Mouse (Mus musculus): Measurements from ENCODE around the gene Anapc2. TPM values are rescaled to one million over a fixed set of nuclear protein-coding genes. Genes with fewer than 3 reads are reported as not detected.

Gene Anapc2
- polyA plus RNA-seq, 1 experiment, result 2.1 TPM

DNA sequence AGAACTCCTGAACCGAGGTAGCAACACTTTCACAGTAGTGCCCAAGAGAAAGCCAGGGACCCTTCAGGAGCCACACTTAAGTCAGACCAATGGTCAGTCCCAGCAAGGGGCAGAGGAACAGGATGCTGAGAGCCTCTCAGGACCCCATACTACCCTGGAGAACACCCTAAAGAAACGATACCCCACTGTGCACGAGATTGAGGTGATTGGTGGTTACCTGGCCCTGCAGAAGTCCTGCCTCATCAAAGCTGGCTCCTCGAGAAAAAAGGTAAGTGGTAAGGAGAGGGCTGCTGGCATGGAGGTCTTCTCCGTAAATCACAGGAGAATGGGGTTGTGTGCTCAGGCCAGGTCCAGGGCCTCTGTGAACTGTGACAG is 8.0 kb upstream of the Anapc2 start:
- H3K4me1 ChIP-seq (ENCODE audit: control insufficient read depth), result peaks cover 77% of the 10 kb centered on the region
- H3K9me3 ChIP-seq (ENCODE audit: control insufficient read depth, low read length), result no peaks in the 10 kb centered on the region

DNA sequence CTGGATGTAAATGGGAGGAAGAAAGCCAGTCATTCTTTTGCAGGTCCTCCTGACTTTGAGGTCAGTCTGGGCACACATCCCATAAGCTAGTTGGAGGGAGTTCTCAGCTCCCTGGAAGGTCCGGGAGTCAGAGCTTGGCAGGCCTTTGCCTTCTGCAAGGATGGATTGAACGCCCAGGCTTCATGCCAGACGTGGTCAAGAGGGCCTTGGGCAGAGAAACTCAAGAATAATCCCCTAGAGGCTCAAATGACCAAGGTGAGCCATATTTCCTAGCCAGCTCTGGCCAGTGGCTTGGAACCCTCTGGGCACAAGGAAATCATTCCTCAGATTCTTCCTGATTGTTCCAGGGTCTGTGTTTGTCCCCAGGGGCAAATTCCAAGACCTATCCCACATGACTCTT is 7.4 kb upstream of the Anapc2 start:
- no peak overlapping the region for H3K4me3 ChIP-seq (replicated peaks)
- H3K4me1 ChIP-seq (ENCODE audit: control insufficient read depth), result peaks cover 80% of the 10 kb centered on the region
- H3K36me3 ChIP-seq (ENCODE audit: control insufficient read depth), result peaks cover 32% of the 10 kb centered on the region
- no peaks in the 10 kb centered on the region for H3K27me3 ChIP-seq (ENCODE audit: control insufficient read depth)
- no peak for TF ChIP-seq GATA1 (IDR thresholded peaks at IDR 0.05; ENCODE audit: low read length)
- no peak for TF ChIP-seq TAL1 (IDR thresholded peaks at IDR 0.05; ENCODE audit: low read length)
- no peaks in the 10 kb centered on the region for H3K9me3 ChIP-seq (ENCODE audit: control insufficient read depth, low read length)

More for the DNA sequence above, 8.0 kb upstream of the Anapc2 start:
- Histone ChIP-seq H3K27me3 (ENCODE audit: control insufficient read depth) (no peaks in the 10 kb centered on the region), H3K4me3 (replicated peaks) (peak overlapping the region; percentile 90), H3K36me3 (ENCODE audit: control insufficient read depth) (peaks cover 26% of the 10 kb centered on the region)
- TF ChIP-seq TAL1 (IDR thresholded peaks at IDR 0.05; ENCODE audit: low read length) (no peak), GATA1 (IDR thresholded peaks at IDR 0.05; ENCODE audit: low read length) (no peak)

DNA sequence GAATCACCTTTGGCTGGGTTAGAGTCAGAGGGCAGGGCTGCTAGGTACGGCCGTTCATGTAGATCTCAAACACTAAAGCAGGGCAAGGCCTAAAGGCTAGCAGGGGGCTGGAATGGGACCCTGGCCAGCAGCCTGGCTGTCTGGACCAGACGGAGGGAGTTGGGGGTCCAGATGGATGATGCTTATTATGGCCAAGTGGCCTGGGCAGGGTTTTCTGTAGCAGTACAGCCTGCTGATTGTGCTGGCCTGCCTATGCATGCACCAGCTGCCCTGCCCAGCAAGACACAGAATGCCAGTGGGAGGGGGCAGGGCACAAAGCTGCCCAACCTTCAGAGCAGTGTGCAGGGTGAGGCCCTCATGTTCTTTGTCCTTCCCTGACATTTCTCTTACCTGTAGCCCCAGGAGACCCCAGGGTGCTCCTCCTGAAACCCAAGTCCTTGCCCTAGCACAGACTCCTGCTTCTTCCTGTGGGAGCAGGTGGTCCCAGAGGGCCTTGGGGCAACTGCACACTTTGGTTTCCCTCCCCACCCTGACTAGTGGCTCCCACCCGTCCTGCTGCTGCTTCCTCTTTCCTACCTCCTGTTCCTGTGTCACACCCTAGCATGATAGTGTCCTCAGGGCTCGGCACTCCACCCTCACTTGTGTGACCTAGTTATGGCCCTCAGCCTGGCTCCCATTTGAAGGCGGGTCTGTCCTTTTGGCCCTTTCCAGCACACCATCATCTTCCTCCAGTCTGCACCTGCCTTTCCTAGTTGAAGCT is 6.2 kb upstream of the Anapc2 start:
- peaks cover 44% of the 10 kb centered on the region for H3K36me3 ChIP-seq (ENCODE audit: control insufficient read depth)

DNA sequence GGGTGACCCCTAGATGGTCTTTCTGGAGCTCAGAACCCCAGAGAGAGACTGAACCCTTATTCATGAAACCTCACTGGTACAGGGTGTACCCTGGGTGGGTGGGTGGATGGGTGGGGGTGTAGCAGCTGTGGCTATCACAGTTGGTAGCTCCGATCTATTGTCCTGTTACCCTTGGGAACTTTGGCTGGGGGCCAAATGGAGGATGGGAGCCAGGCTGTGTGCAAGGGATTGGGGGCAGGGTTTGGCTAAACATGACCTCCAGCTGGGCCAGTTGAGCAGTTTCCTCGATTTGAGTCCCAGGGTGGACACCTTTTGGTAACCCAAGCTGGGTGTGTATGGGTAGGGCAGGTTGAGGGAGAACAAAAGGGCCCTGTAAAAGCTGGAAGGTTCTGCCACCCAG is 5.6 kb upstream of the Anapc2 start:
- Histone ChIP-seq H3K36me3 (ENCODE audit: control insufficient read depth) (peaks cover 51% of the 10 kb centered on the region), H3K4me1 (ENCODE audit: control insufficient read depth) (peaks cover 93% of the 10 kb centered on the region), H3K9me3 (ENCODE audit: control insufficient read depth, low read length) (no peaks in the 10 kb centered on the region), H3K4me3 (replicated peaks) (peak overlapping the region; percentile 12), H3K27me3 (ENCODE audit: control insufficient read depth) (no peaks in the 10 kb centered on the region)
- no peak for TF ChIP-seq TAL1 (IDR thresholded peaks at IDR 0.05; ENCODE audit: low read length)
- no peak for TF ChIP-seq GATA1 (IDR thresholded peaks at IDR 0.05; ENCODE audit: low read length)

More for the DNA sequence above, 6.2 kb upstream of the Anapc2 start:
- Histone ChIP-seq H3K27me3 (ENCODE audit: control insufficient read depth) (no peaks in the 10 kb centered on the region), H3K9me3 (ENCODE audit: control insufficient read depth, low read length) (no peaks in the 10 kb centered on the region), H3K4me3 (replicated peaks) (peak overlapping the region; percentile 12), H3K4me1 (ENCODE audit: control insufficient read depth) (peaks cover 92% of the 10 kb centered on the region)
- no peak for TF ChIP-seq GATA1 (IDR thresholded peaks at IDR 0.05; ENCODE audit: low read length)

DNA sequence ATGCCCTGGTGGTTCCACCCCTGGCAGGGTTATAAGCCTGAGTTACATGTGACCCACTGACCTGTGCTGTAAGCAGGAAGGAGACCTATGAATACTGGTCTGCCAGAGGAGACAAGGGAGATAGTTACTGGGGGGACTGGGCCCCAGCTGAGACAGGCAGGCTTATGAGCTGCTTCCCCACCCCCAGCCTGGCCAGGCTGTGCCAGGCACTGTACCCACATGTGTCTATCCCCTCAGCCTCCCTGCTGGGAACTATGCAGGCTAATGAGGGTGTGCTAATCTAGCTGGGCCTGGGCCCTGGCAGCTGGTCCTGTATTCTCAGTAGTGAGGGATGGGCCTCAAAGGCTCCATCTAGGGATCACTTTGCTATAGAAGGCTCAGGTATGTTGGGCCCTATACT is 5.0 kb upstream of the Anapc2 start:
- Histone ChIP-seq H3K27me3 (ENCODE audit: control insufficient read depth) (no peaks in the 10 kb centered on the region), H3K4me3 (replicated peaks) (peak overlapping the region; percentile 7), H3K4me1 (ENCODE audit: control insufficient read depth) (peaks cover 89% of the 10 kb centered on the region), H3K36me3 (ENCODE audit: control insufficient read depth) (peaks cover 52% of the 10 kb centered on the region), H3K9me3 (ENCODE audit: control insufficient read depth, low read length) (no peaks in the 10 kb centered on the region)
- TF ChIP-seq GATA1 (IDR thresholded peaks at IDR 0.05; ENCODE audit: low read length), result no peak
- TF ChIP-seq TAL1 (IDR thresholded peaks at IDR 0.05; ENCODE audit: low read length), result no peak

DNA sequence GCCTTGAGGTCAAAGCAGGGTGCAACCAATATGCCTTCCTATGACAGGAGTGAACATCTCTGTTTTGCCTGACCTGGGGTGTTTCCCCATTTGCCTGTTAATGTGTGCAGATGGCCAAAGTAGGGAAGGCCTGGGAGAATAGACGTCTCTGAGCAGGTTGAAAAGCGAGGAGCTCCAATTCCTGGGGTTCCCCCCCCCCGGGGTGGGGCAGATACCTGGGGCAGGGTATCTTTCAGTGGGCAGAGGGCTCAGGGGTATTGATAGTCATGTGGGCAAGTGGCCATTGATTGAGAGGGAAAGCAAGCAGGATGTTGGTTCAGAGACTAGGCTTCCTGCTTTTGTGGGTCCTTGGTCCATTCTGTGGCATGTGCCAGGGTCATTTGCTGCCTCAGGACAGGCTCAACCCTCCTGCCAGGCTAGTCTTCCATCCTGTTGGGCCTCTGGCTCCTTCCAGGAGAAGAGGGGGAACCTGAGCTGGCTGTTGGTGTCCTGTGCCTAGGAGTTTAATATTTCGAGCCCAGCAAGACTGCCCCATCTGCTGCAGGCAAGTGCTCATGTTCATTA is 4.5 kb upstream of the Anapc2 start:
- no peaks in the 10 kb centered on the region for H3K27me3 ChIP-seq (ENCODE audit: control insufficient read depth)
- peaks cover 52% of the 10 kb centered on the region for H3K36me3 ChIP-seq (ENCODE audit: control insufficient read depth)
- H3K4me3 ChIP-seq (replicated peaks), result no peak overlapping the region
- no peak for TF ChIP-seq TAL1 (IDR thresholded peaks at IDR 0.05; ENCODE audit: low read length)
- no peak for TF ChIP-seq GATA1 (IDR thresholded peaks at IDR 0.05; ENCODE audit: low read length)
- peaks cover 89% of the 10 kb centered on the region for H3K4me1 ChIP-seq (ENCODE audit: control insufficient read depth)
- no peaks in the 10 kb centered on the region for H3K9me3 ChIP-seq (ENCODE audit: control insufficient read depth, low read length)

DNA sequence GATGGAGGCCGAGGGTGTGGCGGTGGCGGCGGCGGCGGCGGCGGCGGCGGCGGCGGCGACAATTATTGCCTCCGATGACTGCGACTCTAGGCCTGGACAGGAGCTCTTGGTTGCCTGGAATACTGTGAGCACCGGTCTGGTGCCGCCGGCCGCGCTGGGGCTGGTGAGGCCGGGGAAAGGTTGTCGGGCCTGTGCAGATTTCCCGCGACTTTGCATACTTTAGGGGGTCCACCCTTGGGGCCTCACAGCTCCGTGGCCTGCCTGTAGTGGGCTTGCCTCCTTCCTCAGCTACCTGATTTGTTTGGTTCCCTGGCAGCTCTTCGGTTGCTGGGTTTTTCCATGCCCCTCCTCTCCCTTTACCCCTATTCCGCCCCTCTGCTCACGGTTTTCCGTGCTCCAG is 237 bp downstream of the Anapc2 start:
- Histone ChIP-seq H3K4me3 (replicated peaks) (peak overlapping the region; percentile 84), H3K36me3 (ENCODE audit: control insufficient read depth) (peaks cover 86% of the 10 kb centered on the region), H3K4me1 (ENCODE audit: control insufficient read depth) (peaks cover 58% of the 10 kb centered on the region), H3K9me3 (ENCODE audit: control insufficient read depth, low read length) (no peaks in the 10 kb centered on the region), H3K27me3 (ENCODE audit: control insufficient read depth) (no peaks in the 10 kb centered on the region)
- TF ChIP-seq GATA1 (IDR thresholded peaks at IDR 0.05; ENCODE audit: low read length) (no peak), TAL1 (IDR thresholded peaks at IDR 0.05; ENCODE audit: low read length) (no peak)

DNA sequence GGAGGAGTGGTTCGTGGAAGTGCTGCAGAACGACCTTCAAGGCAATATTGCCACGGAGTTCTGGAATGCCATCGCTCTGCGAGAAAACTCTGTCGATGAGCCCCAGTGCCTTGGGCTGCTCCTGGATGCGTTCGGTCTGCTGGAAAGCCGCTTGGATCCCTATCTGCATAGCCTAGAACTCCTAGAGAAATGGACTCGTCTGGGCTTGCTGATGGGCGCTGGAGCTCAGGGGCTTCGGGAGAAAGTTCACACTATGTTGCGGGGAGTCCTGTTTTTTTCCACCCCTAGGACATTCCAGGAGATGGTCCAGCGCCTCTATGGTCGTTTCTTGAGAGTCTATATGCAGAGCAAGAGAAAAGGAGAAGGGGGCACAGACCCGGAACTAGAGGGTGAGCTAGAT is 732 bp downstream of the Anapc2 start:
- Histone ChIP-seq H3K9me3 (ENCODE audit: control insufficient read depth, low read length) (no peaks in the 10 kb centered on the region), H3K4me1 (ENCODE audit: control insufficient read depth) (peaks cover 53% of the 10 kb centered on the region), H3K36me3 (ENCODE audit: control insufficient read depth) (peaks cover 86% of the 10 kb centered on the region), H3K27me3 (ENCODE audit: control insufficient read depth) (no peaks in the 10 kb centered on the region), H3K4me3 (replicated peaks) (peak overlapping the region; percentile 84)
- TF ChIP-seq GATA1 (IDR thresholded peaks at IDR 0.05; ENCODE audit: low read length) (no peak), TAL1 (IDR thresholded peaks at IDR 0.05; ENCODE audit: low read length) (no peak)

DNA sequence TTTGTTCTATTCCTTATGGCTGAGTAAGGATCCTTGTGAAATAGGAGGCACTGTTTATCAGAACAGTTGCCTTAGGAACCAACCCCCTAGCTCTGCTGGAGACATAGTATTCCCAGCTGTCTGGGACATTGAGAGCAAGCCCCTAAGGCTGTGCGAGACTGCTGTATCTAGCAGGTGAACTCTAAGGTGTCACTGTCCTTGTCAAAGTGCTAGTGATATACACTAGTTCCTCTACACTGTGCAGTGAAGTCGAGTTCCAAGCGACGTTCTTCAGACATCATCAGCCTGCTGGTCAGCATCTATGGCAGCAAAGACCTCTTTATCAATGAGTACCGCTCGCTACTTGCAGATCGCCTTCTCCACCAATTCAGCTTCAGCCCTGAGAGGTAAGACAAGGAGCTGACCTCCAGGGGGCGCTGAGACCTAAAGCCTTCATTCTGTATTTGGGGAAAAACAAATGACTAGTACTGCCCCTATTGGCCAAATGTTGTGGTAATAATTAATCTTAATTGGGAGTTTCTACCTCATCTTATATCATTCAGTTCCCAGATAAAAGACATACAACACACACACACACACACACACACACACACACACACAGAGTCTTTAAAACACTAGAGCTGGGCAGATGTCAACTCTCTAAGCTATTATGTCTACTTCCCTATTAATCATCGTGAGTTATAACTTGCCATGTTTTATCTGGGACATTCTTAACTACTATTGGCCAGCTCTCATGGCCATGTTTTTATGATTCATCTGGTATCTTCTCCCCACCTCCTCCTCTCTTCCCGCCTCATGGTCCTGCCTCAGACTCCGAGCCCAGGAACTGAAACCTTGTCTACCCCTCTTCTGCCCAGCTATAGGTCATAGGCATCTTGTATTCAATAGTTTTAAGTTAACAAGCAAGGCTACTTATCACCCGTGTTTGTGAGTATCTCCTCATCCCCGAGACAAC is 6.9 kb downstream of the Anapc2 start:
- Histone ChIP-seq H3K4me3 (replicated peaks) (no peak overlapping the region), H3K4me1 (ENCODE audit: control insufficient read depth) (peaks cover 3% of the 10 kb centered on the region), H3K27me3 (ENCODE audit: control insufficient read depth) (no peaks in the 10 kb centered on the region), H3K36me3 (ENCODE audit: control insufficient read depth) (peaks cover 96% of the 10 kb centered on the region), H3K9me3 (ENCODE audit: control insufficient read depth, low read length) (no peaks in the 10 kb centered on the region)
- TF ChIP-seq GATA1 (IDR thresholded peaks at IDR 0.05; ENCODE audit: low read length), result no peak
- no peak for TF ChIP-seq TAL1 (IDR thresholded peaks at IDR 0.05; ENCODE audit: low read length)

Measured in erythroblast, embryonic 14.5 days (primary cell).